Mouse (Mus musculus) thymus, postnatal 25 days (tissue): ENCODE measurements around the gene B4galt5.

ENCODE experiments used
- DNase-seq: peaks from one replicate; pipeline ENCODE4 v3.0.0; 2022

The B4galt5 gene

GRCm38 (mm10) chr2:167273206-167273740 lies 75.7 kb downstream of the B4galt5 start:
- no peak for DNase-seq

DNA sequence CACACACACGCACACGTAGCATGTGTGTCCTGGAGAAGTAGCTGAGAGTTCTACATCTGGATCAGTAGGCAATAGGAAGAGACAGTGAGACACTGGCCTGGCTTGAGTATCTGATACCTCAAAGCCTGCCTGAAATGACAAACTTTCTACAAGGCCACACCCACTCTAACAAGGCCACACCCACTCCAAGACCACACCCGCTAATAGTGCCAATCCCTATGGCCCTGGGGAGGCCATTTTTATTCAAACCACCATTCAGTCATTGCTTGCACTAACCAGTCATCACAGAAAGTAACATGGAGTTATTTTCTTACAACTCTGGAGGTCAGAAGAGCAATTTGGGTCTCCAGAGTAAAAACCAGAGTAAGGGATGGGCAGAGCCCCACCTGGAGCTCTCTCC lies 76.3 kb downstream of the B4galt5 start:
- DNase-seq: no peak

GRCm38 (mm10) chr2:167271121-167271521 lies 77.9 kb downstream of the B4galt5 start:
- no peak for DNase-seq

DNA sequence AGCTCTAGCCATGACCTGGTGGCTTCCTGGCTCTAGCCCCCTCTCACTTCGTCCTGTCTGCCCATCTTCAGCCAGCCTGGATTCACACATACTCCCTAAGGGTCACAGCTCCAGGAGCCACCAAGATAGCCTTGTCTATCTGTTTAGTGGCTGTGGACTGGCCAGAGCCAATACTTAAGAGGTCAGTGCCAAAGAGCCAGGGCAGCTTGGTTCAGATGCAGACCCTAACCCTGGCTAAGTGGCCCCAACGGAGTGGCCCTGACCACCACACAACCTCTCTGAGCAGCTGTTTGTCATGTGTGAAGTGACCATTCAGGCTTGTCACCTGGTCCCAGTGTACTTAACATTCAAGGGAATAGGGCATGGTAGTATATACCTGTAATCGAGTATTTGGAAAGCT lies 78.5 kb downstream of the B4galt5 start:
- DNase-seq: no peak

- DNase-seq: no peak
Measured at GRCm38 (mm10) chr2:167268721-167269120, 80.3 kb downstream of the B4galt5 start.

DNA sequence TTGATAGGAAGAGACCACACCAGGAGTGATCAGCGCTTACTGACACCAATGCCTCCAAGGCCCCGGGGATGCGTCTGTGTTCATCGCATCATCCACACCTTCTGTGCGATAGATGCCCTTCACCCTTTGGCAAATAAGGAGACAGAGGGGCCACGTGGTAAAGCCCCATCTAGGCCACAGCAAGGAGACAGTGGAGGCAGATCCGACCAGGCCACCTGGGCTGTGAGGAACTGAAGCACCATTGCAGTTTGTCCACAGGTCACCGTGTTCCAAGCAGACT lies 80.6 kb downstream of the B4galt5 start:
- DNase-seq: no peak

DNA sequence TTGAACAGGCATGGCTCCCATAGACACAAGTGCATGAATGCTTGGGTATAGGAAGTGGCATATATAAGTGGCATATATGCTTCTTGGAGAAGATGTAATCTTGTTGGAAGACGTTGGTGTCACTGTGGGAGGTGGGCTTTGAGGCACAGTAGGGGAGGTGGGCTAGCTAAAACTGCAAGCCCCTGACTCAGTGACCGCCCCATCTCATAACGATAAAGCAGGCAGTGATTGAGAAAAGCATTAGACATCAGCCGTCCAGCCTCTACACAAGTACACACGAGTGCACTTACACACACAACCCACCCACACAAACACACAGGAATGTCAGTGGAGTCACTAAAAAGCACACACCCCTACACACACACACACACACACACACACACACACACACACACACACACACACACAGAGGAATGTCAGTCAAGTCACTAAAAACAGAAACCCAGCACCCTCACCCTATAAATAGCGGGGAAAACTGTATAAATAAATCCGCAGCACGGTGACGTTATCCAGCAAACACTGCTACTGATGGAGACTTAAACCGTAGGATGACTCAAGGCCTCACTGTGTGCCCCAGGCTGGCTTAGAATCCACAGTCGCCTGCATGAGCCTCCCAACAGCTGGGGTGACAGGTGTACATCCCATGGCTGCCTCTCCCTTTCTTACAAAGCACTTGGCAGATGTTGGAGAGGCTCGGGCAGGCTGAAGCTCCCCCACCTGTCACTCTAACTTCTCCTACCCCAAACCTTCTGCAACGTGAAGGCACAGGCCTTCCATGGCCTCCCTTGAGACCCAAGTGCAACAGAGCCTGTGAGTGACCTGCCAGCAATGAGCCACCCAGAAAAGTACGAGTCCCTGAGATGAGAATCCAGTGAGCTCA lies 81.2 kb downstream of the B4galt5 start:
- no peak for DNase-seq

DNA sequence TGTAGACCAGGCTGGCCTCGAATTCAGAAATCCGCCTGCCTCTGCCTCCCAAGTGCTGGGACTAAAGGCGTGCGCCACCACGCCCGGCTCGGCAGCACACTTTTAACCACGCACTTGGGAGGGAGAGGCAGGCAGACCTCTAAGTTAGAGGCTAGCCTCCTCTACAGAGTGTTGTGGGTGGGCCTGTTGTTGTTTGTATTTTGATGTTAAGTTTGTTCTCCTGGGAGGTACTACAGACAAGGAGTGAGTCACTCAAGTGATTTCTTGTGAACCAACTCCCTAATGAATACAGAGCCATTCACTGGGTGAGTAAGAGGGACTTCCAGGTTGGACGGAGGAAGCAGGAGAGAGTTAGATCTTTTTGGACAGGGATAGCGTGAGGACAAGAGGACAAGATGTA lies 82.8 kb downstream of the B4galt5 start:
- no peak for DNase-seq

GRCm38 (mm10) chr2:167265806-167266205 lies 83.2 kb downstream of the B4galt5 start:
- no peak for DNase-seq

DNA sequence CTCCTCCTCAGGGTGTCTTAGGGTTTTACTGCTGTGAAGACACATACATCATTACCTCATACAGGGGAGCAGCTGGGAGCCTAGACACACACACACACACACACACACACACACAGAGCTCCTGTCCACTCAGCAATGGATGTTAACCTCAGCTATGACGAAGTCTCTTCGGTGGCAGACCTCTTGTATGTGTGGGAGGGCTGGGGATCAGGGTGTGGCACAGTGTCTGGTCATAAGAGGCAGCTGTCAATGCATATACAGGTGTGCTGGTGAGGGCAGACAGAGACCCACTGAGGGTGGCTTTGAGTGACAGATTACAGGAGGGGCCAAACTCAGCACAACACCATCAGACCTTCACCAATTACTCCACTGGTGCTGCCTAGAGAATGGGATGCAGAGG lies 84.0 kb downstream of the B4galt5 start:
- DNase-seq: no peak

GRCm38 (mm10) chr2:167263931-167264330 lies 85.1 kb downstream of the B4galt5 start:
- no peak for DNase-seq

- no peak for DNase-seq
Measured at GRCm38 (mm10) chr2:167263040-167263810, 85.8 kb downstream of the B4galt5 start.

DNA sequence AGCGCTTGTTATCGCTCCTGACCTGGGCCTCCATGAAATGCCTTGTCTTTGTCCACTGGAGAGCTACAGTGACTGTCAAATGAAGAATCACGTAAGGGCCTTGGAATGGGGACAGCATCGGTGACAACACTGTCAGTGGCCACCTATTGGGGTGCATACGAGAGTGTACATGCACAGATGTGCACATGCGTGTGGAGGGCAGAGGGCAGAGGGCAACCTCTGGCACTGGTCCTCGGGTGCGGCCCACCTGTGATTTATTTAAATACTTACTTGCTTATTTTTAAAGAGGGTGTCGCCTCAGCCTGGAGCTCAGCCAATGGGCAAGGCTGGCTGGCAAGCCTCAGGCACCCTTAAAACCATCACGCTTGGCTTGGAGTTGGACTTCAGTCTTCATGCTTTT lies 86.5 kb downstream of the B4galt5 start:
- no peak for DNase-seq

DNA sequence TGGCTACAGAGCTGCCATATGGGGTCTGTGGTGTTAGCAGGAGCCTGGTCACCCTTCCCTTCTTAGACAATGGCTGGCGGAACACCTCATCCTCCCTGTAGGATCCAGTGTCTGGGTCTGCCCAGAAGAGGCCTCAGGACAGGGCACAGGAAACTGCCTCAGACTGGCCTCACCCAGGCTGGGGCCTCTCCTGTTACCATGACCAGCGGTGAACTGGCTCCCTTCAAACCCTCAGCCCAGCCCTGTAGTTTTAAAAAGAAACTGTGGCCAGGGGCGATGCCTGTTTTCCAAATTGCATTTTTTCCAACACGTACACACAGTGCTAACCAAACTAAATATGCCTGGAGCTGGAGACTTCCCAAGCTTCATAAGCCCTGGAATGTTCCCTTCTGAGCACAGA lies 87.9 kb downstream of the B4galt5 start:
- no peak for DNase-seq

DNA sequence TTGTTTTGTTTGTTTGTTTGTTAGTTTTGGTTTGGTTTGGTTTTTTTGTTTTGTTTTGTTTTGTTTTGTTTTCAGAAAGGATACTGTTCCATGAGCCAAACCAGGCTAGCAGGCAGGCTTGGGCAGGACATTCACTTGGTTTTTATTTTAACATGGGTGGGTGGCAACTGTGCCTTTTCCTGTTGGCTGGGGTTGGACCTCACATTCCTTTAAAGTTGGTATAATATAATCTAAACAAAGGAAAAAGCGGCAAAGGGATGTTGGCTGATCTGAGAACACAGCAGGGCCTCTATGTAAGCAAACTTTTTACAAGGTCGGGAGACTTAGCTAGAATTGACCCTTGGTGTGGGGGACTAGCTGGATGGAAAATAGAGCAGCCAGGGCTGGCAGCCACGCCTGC lies 91.2 kb downstream of the B4galt5 start:
- no peak for DNase-seq

GRCm38 (mm10) chr2:167254808-167255207 lies 94.2 kb downstream of the B4galt5 start:
- DNase-seq: no peak

DNA sequence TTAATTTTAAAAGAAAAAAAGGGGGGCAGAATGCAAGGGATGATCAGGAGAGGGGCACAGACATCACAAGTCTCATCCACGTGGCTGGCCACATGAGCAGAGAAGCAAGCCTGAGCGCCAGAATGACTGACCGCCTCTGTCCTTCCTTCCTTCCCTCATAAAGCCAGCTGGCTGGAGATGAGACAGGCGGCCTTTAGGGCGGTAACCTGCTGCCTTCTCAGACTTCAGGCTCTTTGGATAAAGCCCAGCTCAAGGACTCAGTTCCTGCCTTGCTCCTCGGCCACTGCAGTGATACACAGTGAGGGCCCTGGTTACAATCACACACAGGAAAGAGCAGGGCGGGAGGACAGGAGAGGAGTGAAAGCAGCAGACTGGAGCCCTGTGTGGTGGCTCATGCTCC lies 94.8 kb downstream of the B4galt5 start:
- no peak for DNase-seq

DNA sequence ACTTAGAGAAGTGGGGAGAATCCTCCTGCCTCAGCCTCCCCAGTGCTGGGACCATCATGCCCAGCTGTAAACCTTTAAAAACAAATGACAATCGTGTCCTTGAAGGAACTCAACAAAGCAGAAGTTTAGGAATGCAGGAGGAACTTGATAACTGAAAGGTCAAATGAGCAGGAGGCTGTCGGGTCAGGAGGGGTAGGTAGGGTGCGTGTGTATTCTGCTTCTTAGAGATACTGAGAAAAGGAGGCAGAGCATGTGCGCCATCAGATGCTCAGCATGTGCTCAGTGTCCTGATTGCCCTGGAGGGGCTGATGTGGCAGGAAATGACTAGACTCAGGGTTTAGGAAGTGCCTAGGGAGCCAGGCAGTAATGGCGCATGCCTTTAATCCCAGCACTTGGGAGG lies 95.5 kb downstream of the B4galt5 start:
- DNase-seq: no peak

DNA sequence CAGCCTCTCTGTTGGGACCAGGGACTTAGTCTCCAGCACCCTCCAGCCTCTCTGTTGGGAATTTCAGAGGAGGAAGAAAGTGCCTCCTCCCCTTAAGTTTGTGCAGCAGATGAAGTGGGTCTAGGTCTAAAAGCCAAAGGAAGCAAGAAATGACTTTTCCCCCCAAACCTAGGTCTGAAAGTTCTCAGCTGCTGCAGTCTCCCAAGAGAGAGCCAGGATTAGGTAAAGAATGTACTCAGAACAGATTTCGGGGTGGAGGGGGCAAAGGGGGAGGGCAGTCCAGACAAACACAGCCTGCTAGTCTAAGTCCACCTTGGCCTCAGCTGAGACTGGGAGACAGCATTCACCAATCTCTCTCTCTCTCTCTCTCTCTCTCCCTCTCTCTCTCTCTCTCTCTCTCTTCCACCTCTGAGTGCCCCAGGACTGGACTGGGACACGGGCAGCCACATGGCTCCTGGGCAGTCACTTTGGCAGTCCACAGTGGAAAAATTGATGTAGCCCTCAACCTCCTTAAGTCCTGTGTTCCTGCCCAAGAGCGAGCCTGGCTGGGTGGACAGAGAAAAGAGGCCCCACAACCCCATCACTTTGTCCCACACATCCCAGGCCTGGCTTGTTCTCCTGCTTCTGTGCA lies 96.8 kb downstream of the B4galt5 start:
- DNase-seq: no peak

- DNase-seq: no peak
Measured at GRCm38 (mm10) chr2:167250736-167251337, 98.1 kb downstream of the B4galt5 start.

DNA sequence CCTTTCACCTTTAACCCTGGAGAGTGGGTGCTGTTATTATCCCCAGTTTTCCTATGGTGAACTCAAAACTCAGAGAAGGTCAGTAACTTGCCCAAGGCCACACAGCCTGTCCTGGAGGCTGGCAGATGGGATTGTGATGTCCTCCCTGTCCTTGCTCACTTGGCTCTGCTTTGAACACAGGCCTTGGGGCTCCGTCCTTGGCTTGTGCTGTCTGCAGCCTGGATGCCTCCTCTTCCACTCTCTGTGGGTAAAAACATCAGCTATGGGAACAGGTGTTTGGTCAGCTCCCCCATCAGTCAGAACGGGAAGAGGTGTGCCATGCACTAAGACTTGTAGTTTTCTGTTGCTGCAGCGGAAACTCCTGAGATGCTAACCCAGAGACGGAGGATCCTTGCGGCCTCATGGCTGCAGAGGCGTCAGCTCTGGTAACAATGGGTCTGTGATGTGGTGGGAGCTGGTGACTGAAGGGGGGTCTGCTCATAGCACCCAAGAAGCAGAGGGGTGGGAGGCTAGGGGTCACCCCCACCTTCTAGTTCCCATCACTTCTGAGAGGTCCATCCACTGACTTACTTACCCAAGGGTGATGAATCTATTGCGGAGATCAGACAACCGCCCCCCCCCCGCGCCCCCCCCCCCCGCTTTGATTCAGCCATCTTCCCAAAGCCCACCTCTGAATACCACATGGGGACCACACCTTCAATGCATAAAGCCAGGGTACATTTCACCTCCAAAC lies 98.8 kb downstream of the B4galt5 start:
- DNase-seq: no peak

DNA sequence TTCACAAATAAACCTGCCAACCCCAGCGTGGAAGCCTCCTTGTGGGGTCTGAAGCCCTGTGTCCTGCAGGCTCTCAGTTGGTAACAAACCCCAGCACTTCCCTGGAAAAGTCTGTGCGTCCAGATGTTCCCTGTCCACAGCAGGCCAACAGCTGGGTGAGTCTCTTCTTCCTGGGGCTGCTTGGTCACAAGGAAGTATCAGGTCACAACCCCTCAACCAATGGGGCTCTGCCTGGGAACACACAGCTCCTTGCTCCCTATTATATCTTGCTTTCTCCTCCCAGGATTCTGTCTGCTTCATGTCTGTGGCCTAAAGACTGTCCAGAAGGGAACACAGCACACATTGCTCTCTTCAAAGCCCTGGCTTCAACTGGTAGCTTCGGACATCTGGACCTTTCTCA lies 99.4 kb downstream of the B4galt5 start:
- DNase-seq: no peak
